Mouse (Mus musculus): ENCODE results near the gene Klhdc8a.

The Klhdc8a gene

GRCm38 (mm10) chr1:132290921-132291675 lies 7.3 kb upstream of the Klhdc8a start:
- no peak for DNase-seq (ENCODE audit: low spot score)

- no peak for DNase-seq (ENCODE audit: low spot score)
These were observed 6.7 kb upstream of the Klhdc8a start for GRCm38 (mm10) chr1:132291706-132292105.

GRCm38 (mm10) chr1:132292318-132293129 lies 5.9 kb upstream of the Klhdc8a start:
- no peak for DNase-seq (ENCODE audit: low spot score)

GRCm38 (mm10) chr1:132295506-132295905 lies 2.9 kb upstream of the Klhdc8a start:
- DNase-seq (ENCODE audit: low spot score): no peak

GRCm38 (mm10) chr1:132296051-132296450 lies 2.4 kb upstream of the Klhdc8a start:
- DNase-seq (ENCODE audit: low spot score): no peak

GRCm38 (mm10) chr1:132298801-132299464 lies 507 bp downstream of the Klhdc8a start:
- no peak for DNase-seq (ENCODE audit: low spot score)

GRCm38 (mm10) chr1:132299744-132300143 lies 1.3 kb downstream of the Klhdc8a start:
- DNase-seq (ENCODE audit: low spot score): no peak

GRCm38 (mm10) chr1:132301242-132301641 lies 2.8 kb downstream of the Klhdc8a start:
- DNase-seq (ENCODE audit: low spot score): no peak

- no peak for DNase-seq (ENCODE audit: low spot score)
These were observed 4.0 kb downstream of the Klhdc8a start for GRCm38 (mm10) chr1:132302341-132302866.

- no peak for DNase-seq (ENCODE audit: low spot score)
These were observed 6.3 kb downstream of the Klhdc8a start for GRCm38 (mm10) chr1:132304618-132305214.

GRCm38 (mm10) chr1:132306160-132306559 lies 7.7 kb downstream of the Klhdc8a start:
- DNase-seq (ENCODE audit: low spot score): peak; percentile 68

- no peak for DNase-seq (ENCODE audit: low spot score)
These were observed 8.4 kb downstream of the Klhdc8a start for GRCm38 (mm10) chr1:132306808-132307207.

GRCm38 (mm10) chr1:132307962-132308361 lies 9.5 kb downstream of the Klhdc8a start:
- DNase-seq (ENCODE audit: low spot score): no peak

- no peak for DNase-seq (ENCODE audit: low spot score)
These were observed 10.2 kb downstream of the Klhdc8a start for GRCm38 (mm10) chr1:132308674-132309073.

- DNase-seq (ENCODE audit: low spot score): no peak
These were observed 12.3 kb downstream of the Klhdc8a start for GRCm38 (mm10) chr1:132310754-132311153.

- DNase-seq (ENCODE audit: low spot score): peak; percentile 57
These were observed 12.9 kb downstream of the Klhdc8a start for GRCm38 (mm10) chr1:132311174-132311859.

- no peak for DNase-seq (ENCODE audit: low spot score)
These were observed 13.6 kb downstream of the Klhdc8a start for GRCm38 (mm10) chr1:132312043-132312442.

GRCm38 (mm10) chr1:132312703-132313102 lies 14.3 kb downstream of the Klhdc8a start:
- DNase-seq (ENCODE audit: low spot score): peak; percentile 87

- peak; percentile 94 for DNase-seq (ENCODE audit: low spot score)
These were observed 17.6 kb downstream of the Klhdc8a start, which contains the start of gene Nuak2 for GRCm38 (mm10) chr1:132315889-132316624. TSS of gene Nuak2 (plus strand) at chr1:132316126.

- no peak for DNase-seq (ENCODE audit: low spot score)
These were observed 18.2 kb downstream of the Klhdc8a start for GRCm38 (mm10) chr1:132316625-132316994.

- DNase-seq (ENCODE audit: low spot score): peak; percentile 83
These were observed 19.0 kb downstream of the Klhdc8a start for GRCm38 (mm10) chr1:132317413-132317812.
